Mouse (Mus musculus) urinary bladder, adult 18-20 months (tissue): ENCODE data around the gene Gm11983.
"Not testable (repeated sequence)": the region's sequence is repeated elsewhere in the genome, so short reads cannot be mapped to it uniquely, and the experiment has no call there.

Experiments
- DNase-seq, 2 experiments: peaks; one replicate each; pipeline ENCODE4 v3.0.0; 2022; ENCODE audit warnings: low spot score in 2 of 2, mixed read lengths in 2 of 2

The Gm11983 gene

DNA sequence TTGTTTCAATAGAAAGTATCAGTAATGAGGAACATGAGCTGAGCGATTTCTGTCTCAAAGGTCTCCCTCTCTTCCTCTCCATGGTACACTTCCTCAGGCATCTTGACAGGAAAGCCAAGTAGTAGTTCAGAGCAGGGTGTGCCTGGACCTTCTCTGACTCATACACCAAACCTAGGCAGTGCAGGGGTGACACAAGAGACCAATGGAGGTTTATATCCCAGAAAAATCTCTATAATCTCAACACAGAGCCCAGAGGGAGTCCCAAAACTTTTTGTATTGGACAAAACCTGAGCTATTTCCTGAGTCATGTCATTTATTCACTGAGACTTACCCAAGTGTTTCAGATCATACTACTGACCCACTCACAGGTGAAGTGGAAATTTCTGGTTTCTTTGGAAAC is at the start of gene Gm11983:
Gm11983 (minus strand) TSS at position 101 of the 400 bp plus-strand sequence.
- DNase-seq: no peak

- DNase-seq: not testable (repeated sequence)
Measured at GRCm38 (mm10) chr11:6883045-6883444, 45.6 kb upstream of the Gm11983 start.

DNA sequence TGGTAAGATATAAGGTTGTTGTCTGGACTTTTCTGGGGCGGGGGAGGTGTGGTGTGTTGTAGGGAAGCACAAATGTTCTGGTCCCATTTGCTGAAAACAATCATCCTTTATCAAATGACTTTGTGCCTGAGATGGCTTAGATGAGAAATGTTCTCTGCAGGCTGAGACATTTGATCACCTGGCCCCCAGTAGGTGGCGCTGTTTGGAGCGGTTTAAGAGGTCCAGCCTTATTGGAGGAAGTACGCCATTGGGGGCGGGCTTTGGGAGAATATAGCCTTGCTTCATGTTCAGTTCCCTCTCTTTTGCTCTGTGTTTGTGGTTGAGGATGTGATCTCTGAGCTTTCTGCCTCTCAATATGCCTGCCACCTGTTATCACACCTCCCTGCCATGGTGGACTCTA is 44.2 kb upstream of the Gm11983 start:
- no peak for DNase-seq

DNA sequence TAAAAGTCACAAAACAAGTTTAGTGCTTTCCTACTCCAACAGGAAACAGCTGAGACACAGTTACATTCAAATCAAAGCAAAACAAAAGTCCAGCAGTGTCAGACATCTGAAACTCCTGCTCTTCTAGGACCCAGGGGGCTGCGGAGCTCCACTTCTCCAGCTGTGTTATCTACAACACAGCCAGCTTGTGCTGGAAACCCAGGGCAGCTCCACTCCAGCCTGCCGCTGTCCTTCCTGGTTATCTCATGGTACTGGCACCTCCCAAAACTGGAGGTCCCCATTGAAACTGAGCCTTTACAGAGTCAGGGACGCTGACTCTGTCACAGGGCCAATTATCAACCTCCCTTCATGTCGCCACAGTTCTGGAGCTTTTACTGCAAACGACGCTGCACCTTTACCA is 40.3 kb upstream of the Gm11983 start:
- DNase-seq: no peak

GRCm38 (mm10) chr11:6870947-6871346 is 33.5 kb upstream of the Gm11983 start:
- no peak for DNase-seq

GRCm38 (mm10) chr11:6865536-6865935 is 28.1 kb upstream of the Gm11983 start:
- DNase-seq: no peak

GRCm38 (mm10) chr11:6862185-6862584 is 24.7 kb upstream of the Gm11983 start:
- no peak for DNase-seq

DNA sequence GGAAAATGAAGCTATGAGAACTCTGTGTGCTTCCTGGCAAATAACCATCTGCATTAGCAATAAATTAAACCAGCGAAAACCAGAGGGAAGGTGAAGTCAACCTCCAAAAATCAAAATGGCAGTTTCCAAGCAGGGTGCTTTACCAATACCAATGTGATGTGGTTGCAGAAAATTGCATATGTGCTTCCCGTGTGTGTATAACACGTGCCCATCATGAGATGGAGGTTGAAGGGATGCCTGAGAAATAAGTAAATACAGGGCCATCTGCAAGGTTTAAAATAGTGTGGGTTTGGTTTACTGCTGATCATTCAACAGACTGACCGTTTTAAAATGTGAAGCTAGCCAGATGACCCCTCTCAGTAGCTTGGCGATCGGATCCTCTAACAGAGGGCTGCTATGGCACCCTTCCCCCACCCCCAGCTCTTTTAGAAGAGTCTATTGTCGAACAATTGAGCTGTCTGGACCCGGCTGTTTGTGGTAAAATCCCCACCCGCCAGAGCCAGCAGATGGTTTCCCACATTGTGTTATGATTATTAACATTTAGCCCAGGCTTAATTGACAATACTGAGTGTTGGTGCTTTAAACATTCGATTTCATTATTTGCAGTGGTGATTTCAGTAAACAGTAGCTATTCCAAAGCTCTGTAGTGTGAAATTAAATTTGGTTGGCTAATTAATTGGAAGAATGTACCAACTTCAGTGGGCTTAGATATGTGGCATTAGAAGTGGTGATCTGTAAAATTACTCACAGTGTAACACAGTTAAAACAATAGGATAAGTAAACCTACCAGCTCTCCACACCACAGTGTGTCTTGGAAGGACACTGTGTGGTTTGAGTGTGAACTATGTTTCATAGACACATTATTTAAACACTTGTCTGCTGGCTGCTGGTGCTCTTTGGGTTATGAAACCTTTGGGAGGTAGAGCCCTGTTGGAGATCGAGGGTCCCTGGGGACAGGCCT is 22.7 kb upstream of the Gm11983 start:
- no peak for DNase-seq

DNA sequence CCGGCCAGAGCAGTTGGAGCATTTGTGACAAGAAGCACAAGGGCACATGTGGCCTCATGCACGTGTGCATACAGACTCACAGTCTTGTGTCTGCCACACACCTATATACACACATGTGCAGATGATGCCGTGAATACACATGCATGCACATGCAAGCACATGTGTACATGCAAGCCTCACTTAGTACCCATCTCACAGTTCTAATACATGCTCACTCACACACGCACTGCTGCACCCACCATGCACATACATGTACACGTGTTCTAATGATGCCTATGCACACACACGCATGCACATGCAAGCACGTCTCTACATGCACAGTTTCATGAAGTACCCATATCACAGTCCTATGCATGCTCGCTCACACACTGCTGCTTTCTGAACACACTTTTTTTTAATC is 21.6 kb upstream of the Gm11983 start:
- DNase-seq: no peak

- DNase-seq: no peak
Measured at GRCm38 (mm10) chr11:6855942-6856341, 18.5 kb upstream of the Gm11983 start.

- DNase-seq: not testable (repeated sequence)
Measured at GRCm38 (mm10) chr11:6853366-6853765, 15.9 kb upstream of the Gm11983 start.

GRCm38 (mm10) chr11:6843831-6844230 is 6.4 kb upstream of the Gm11983 start:
- no peak for DNase-seq

DNA sequence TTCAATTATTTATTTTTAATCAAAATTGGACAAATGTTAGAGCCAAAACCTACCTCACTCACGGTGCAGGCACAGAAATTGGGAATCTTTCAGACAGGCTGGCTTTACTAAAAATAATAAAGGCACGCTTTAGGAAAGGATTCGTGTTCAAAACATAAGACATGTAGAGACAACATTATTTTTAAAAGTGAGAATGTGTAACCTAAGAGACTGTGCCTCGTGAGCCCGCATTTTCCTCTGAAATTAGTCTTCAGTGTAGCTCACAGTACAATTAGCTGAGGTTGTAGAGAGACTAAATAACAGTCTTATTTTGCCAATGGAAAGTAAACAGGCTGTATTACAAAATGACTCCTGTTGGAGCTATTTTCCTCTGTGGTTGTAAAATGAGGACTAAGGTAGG is 4.7 kb upstream of the Gm11983 start:
- no peak for DNase-seq

DNA sequence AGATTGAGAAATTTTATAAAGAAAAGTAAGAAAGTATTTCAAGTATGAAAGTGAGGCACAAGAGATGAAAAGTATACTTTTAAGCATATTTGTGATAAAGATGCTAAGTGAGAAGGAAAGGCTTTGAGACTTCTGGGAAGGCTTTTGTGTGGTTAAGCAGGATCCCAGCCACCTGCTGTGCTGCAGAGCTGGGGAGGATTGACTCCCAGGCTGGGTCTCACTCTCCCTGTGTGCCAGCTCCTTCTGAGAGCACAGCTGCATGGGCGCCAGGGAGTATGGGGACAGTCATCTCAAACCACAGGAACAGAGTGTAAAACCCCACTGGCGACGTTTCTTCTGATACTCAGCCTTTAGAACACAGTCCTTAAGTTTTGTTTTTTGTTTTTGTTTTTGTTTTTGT is 3.3 kb upstream of the Gm11983 start:
- no peak for DNase-seq

- DNase-seq: no peak
Measured at GRCm38 (mm10) chr11:6834636-6835035, 2.8 kb downstream of the Gm11983 start.

DNA sequence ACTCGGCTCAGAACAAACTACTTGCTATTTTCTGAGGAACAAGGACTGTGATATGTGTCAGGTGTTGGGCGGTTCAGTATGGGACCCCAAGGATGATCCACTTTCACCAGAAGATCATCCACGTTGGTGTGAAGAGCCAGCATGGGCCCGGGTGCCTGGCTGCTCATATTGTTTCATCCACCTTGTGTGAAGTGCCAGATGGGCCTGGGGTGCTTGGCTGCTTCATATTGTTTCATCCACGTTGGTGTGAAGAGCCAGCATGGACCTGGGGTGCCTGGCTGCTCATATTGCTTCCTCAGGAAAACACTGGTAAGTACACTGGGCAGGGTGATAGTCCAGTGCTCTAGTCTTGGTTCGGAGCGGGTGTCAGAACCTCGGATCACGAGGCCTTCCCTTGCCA is 3.7 kb downstream of the Gm11983 start:
- DNase-seq: no peak

DNA sequence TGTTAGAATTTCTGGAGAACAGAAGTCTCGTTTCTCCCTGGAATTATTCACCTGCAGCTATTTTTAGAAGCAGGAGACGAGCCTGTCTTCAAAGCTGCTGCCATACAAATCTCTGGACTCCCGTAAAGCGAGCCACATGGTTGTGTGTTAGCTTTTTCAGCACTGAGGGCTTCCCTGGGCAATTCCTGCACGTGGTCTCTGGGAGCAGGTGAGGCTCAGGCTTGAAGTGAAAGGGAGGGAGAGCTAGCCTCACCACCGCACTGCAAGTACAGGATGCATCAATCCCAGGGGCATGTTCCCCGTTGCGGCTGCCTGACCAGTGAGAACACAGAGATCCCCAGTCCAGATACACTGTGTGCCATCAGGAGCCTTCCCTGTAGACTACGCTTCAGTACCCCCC is 5.5 kb downstream of the Gm11983 start:
- DNase-seq: no peak

GRCm38 (mm10) chr11:6828196-6828595 is 9.3 kb downstream of the Gm11983 start:
- DNase-seq: no peak

GRCm38 (mm10) chr11:6826157-6826556 is 11.3 kb downstream of the Gm11983 start:
- DNase-seq: no peak

GRCm38 (mm10) chr11:6823176-6823575 is 14.3 kb downstream of the Gm11983 start:
- DNase-seq: no peak

- DNase-seq: no peak
Measured at GRCm38 (mm10) chr11:6814486-6814885, 23.0 kb downstream of the Gm11983 start.

DNA sequence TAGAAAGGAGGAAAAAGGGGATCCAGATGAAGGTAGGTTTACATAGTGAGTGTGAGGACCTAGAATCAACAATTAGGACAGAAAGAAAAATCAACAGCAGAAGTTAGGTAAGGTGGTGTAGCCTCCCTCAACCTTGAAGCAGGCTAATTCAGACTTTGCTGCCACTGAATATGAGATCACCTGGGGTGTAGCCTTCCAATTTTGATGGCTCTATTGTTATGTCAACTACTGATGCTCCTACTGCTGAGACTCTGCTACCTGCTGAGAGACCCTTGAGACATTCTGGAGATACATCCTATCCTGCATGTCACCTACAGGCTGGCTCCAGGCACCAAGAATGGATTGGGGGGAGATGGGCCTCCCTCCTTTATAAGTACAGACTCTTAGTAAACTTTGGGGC is 34.6 kb downstream of the Gm11983 start:
- not testable (repeated sequence) for DNase-seq

DNA sequence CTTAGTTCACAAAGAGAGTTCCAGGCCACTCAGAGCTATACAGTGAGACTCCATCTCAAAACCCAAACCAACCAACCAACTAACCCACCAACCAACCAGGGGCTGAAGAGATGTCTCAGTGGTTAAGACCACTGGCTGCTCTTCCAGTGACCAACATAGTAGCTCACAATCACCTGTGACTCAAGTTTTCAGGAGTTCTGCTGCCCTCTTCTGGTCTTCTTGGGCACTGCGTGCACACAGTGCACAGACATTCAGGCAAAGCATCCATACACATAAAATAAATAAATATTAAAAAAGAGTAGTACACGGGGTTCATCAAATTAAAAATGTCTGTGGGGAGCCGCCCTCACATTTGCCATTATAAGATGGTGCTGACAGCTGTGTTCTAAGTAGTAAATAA is 46.8 kb downstream of the Gm11983 start:
- DNase-seq: no peak
